Mouse (Mus musculus): ENCODE measurements around the gene Trpm8. TPM values are rescaled to one million over a fixed set of nuclear protein-coding genes. Genes with fewer than 3 reads are reported as not detected.

The Trpm8 gene
- polyA plus RNA-seq, 1 experiment from 2014 or later = not detected

DNA sequence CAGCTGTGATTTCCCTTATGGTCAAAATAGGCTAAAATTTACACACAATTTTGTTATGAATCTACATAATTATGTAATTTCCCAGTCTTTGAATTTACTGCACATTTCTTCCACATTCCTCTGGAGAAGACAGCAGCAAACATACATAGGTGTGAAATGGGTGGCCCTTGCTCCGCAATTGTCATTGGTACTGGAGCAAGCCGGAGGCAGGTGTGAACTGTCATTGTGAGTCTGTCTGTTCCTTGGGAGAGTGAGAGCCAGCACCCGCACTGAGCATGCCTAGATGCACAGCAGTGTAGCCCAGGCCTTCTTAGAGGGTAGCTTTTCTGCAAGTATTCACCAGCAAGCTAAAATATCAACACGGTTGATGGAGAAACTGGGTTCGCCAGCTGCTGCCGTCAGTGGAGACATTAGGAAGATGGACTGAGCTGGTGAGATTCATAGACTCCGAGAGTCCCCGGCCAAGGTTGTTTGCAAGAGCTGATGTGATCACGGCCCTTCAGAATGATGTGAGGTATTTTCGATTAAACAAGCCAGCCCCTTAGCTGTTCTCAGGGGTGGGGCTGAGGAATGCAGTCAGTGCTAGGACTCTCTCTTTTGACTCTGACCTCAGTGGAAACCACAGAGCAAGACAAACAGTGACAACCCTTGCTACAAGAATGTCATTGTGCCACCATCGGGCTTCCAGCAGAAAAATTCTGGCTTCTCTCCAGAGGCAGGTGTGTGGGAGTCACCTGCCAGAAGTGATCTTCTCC, 150.7 kb downstream of the Trpm8 start:
- Histone ChIP-seq H3K27ac (ENCODE audit: poor library complexity, severe bottlenecking) (no peak overlapping the region), H3K27me3 (replicated peaks) (peaks cover 8% of the 10 kb centered on the region; the same call in 1 of the 2 replicates), H3K4me2 (no peak overlapping the region), H3K9me3 (replicated peaks) (no peaks in the 10 kb centered on the region), H3K36me3 (no peaks in the 10 kb centered on the region), H3K4me1 (replicated peaks) (peaks cover 5% of the 10 kb centered on the region; the same call in 1 of the 2 replicates), H3K4me3 (no peak overlapping the region), H3K9ac (no peak overlapping the region)
- no peak for ATAC-seq (ENCODE audit: insufficient number of reproducible peaks, low FRiP score)
- WGBS = 74% methylated on average over 11 of the region's 11 CpGs

DNA sequence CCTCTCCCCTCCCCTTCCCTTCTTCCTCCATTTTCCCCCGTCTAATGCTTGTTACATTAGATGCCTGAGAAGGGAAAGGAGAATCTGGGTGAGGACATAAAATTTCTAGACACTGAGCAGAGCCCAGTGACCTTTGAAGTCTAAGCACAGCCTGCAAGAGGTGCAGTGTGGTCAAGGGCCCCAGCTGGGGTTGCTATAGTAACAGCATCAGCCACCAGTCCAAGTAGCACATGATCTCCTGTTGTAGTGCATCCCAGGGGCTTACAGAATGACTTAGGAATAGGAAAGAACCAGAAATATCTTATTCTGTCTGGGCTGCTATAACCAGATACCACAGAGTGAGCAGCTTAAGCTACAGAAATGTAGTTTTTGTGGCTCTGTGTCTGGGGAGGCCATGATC, 152.0 kb downstream of the Trpm8 start:
- peaks cover 5% of the 10 kb centered on the region; the same call in 1 of the 2 replicates for H3K4me1 ChIP-seq (replicated peaks)
- 42% methylated on average over 1 of the region's 1 CpGs for WGBS
- H3K36me3 ChIP-seq = no peaks in the 10 kb centered on the region
- H3K27me3 ChIP-seq (replicated peaks) = peaks cover 8% of the 10 kb centered on the region; the same call in 1 of the 2 replicates
- H3K4me2 ChIP-seq = no peak overlapping the region
- no peak overlapping the region for H3K9ac ChIP-seq
- H3K9me3 ChIP-seq (replicated peaks) = no peaks in the 10 kb centered on the region
- H3K4me3 ChIP-seq = no peak overlapping the region
- no peak for ATAC-seq (ENCODE audit: insufficient number of reproducible peaks, low FRiP score)
- H3K27ac ChIP-seq (ENCODE audit: poor library complexity, severe bottlenecking) = no peak overlapping the region

DNA sequence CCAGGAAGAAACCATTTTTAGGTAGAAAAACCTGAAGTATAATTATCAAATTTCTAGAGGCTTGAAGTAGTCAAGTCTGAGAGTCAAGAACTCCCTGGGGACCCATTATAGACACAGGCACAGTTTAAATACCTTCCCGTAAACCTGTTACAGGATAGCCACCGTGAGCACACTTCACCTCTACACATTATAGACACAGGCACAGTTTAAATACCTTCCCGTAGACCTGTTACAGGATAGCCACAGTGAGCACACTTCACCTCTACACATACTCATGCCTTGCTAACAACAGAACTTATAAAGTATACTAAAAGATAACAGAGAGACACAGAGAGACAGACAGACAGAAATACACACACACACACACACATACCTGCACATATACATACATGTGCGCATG, 153.8 kb downstream of the Trpm8 start:
- H3K36me3 ChIP-seq = no peaks in the 10 kb centered on the region
- H3K27me3 ChIP-seq (replicated peaks) = 0 out of 2 replicates have a peak, but pooled peaks cover 5% of the 10 kb centered on the region
- peaks cover 5% of the 10 kb centered on the region; the same call in 1 of the 2 replicates for H3K4me1 ChIP-seq (replicated peaks)
- no peak for ATAC-seq (ENCODE audit: insufficient number of reproducible peaks, low FRiP score)
- H3K4me3 ChIP-seq = no peak overlapping the region
- no peak overlapping the region for H3K27ac ChIP-seq (ENCODE audit: poor library complexity, severe bottlenecking)
- H3K9ac ChIP-seq = no peak overlapping the region; the same call in 1 of the 2 replicates
- 74% methylated on average over 4 of the region's 4 CpGs for WGBS
- no peak overlapping the region for H3K4me2 ChIP-seq
- H3K9me3 ChIP-seq (replicated peaks) = no peaks in the 10 kb centered on the region

DNA sequence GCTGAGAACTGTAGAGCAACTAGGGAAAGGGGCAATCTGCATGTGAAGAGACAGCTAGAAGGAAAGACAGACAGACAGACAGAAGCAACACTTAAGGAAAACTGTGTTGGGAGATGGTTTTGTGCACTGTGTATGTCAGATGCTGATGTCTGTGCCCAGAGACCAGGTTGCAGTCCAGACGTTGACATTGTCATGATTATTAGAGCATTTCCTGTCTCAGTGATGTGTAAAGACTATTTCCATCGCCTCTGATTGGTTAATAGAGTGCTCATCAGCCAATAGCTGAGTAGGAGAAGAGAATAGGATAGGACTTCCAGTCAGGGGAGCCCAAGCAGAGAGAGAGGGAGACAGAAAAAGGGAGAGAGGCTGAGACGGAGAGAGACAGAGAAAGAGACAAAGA, 155.1 kb downstream of the Trpm8 start:
- Histone ChIP-seq H3K9ac (no peak overlapping the region), H3K9me3 (replicated peaks) (no peaks in the 10 kb centered on the region), H3K4me1 (replicated peaks) (peaks cover 5% of the 10 kb centered on the region; the same call in 1 of the 2 replicates), H3K36me3 (no peaks in the 10 kb centered on the region), H3K27me3 (replicated peaks) (0 out of 2 replicates have a peak, but pooled peaks cover 5% of the 10 kb centered on the region), H3K27ac (ENCODE audit: poor library complexity, severe bottlenecking) (no peak overlapping the region), H3K4me2 (no peak overlapping the region), H3K4me3 (no peak overlapping the region)
- 42% methylated on average over 3 of the region's 3 CpGs for WGBS
- ATAC-seq (ENCODE audit: insufficient number of reproducible peaks, low FRiP score) = no peak

DNA sequence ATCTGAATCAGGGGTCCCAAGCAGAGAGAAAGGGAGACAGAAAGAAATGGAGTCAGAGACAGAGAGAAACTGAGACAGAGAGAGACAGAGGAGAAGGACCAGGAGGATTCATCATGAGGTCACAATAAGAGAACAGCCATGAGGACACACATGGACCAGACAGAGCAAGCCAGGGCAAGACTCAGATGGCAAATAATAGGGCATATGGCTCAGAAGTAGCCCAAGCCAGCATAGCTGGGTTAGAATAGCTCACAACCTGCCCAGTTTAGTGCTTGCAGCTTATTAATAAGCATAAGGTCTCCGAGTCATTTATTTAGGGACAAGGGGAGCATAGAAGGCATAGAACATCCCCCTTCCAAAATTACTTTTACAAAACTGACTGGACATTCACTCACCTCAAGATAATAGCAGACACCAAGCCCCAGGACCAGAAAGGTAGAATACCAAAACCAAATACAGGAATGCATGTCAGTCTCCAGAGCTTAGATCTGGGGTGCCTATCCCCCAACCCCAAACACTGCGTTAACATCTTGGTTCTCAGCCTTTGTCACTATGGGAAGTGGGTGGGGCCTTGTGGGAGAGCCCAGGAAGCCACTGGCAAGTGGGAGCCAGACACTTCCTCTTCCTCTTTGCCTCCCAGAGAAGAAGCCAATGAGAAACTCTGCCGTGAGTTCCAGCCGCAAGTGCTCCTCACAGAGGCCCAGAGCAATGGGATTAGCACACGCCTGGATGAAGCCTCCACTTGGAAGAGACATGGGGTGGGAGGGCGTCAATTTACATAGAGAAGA, 155.8 kb downstream of the Trpm8 start:
- no peak overlapping the region for H3K9ac ChIP-seq
- H3K4me2 ChIP-seq = no peak overlapping the region
- ATAC-seq (ENCODE audit: insufficient number of reproducible peaks, low FRiP score) = no peak
- no peaks in the 10 kb centered on the region for H3K36me3 ChIP-seq
- H3K4me3 ChIP-seq = no peak overlapping the region
- WGBS = 52% methylated on average over 6 of the region's 6 CpGs
- 0 out of 2 replicates have a peak, but pooled peaks cover 4% of the 10 kb centered on the region for H3K27me3 ChIP-seq (replicated peaks)
- no peaks in the 10 kb centered on the region for H3K9me3 ChIP-seq (replicated peaks)
- H3K4me1 ChIP-seq (replicated peaks) = peaks cover 5% of the 10 kb centered on the region; the same call in 1 of the 2 replicates
- H3K27ac ChIP-seq (ENCODE audit: poor library complexity, severe bottlenecking) = no peak overlapping the region

DNA sequence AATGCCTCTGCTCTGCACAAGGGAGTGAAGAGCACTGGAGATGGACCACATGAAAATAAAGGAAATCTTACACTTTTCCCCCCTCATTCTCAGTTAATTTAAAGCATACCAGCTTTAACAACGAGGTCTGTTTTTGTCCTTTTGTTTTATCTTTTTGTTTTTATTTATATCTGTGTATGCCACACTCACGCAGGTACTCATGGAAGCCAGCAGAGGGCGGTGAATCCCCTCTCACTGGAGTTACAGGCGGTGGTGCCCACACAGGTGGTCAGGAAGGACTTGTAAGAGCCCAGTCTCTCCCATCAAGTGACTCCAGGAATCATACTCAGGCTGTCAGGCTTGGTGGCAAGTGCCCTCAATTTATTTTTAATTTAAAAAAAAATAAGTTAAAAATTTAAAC, 156.6 kb downstream of the Trpm8 start:
- H3K9ac ChIP-seq = no peak overlapping the region
- H3K27ac ChIP-seq (ENCODE audit: poor library complexity, severe bottlenecking) = no peak overlapping the region
- no peaks in the 10 kb centered on the region for H3K4me1 ChIP-seq (replicated peaks)
- no peaks in the 10 kb centered on the region for H3K27me3 ChIP-seq (replicated peaks)
- H3K9me3 ChIP-seq (replicated peaks) = no peaks in the 10 kb centered on the region
- H3K36me3 ChIP-seq = no peaks in the 10 kb centered on the region
- ATAC-seq (ENCODE audit: insufficient number of reproducible peaks, low FRiP score) = no peak
- H3K4me3 ChIP-seq = no peak overlapping the region
- no peak overlapping the region for H3K4me2 ChIP-seq
- 67% methylated on average over 4 of the region's 4 CpGs for WGBS

DNA sequence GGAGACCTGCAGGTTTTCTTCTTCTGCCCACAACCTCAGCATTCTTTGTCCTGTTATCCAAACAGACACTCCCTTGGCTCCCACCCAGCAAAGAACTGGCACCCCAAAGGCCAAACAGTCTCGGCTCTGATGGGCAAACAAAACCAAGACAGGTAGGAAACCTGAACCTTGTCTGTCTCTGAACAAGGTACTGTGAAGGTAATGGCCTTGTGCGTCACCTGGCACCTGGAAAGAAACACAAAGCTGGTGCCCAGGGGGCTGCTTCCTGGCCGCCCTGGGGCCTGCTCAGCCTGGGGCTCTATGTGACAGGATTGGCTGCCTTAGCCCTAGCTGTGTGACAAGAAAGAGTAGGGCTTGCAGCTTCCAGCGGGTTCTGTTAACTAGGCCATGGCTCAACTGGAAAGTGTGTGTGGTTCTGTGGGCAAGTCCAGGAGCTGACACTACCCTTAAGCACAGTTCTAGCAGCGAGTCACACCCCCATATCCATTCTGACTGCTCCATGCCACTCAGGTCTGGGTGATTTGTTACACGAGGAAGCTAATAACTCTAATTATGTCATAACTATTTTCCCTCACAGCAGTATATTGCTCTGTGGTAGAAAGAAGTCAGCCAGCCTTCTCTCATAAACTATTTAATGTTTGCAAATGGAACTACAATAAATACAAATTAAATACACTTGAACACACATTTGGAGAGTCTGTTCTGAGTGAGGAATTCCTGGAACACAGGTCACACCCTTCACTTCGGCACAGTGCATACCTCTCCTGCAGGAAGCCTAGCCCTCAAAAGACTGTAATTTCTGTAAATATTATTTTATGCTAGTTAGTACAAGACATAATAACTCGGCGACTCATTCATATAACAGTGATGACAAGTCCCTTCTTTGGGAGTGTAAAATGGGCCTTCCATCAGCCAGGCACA, 160.0 kb downstream of the Trpm8 start:
- no peak for ATAC-seq (ENCODE audit: insufficient number of reproducible peaks, low FRiP score)
- H3K36me3 ChIP-seq = no peaks in the 10 kb centered on the region
- no peak overlapping the region for H3K27ac ChIP-seq (ENCODE audit: poor library complexity, severe bottlenecking)
- no peaks in the 10 kb centered on the region for H3K9me3 ChIP-seq (replicated peaks)
- 75% methylated on average over 9 of the region's 9 CpGs for WGBS
- no peak overlapping the region for H3K9ac ChIP-seq
- no peaks in the 10 kb centered on the region for H3K4me1 ChIP-seq (replicated peaks)
- H3K4me3 ChIP-seq = no peak overlapping the region
- H3K27me3 ChIP-seq (replicated peaks) = no peaks in the 10 kb centered on the region
- H3K4me2 ChIP-seq = no peak overlapping the region

Other genes starting within 250 kb of the Trpm8 start
- gene Ugt1a10, start 222.3 kb upstream of the Trpm8 start, polyA plus RNA-seq (2016; fragmentation: Nextera tagmentation; extraction: Ambion mirVana) = not detected in 2 replicates
- not detected in 2 replicates for gene Ugt1a9, start 206.9 kb upstream of the Trpm8 start, polyA plus RNA-seq (2016; fragmentation: Nextera tagmentation; extraction: Ambion mirVana)
- not detected in 2 replicates for gene Ugt1a8, start 189.8 kb upstream of the Trpm8 start, polyA plus RNA-seq (2016; fragmentation: Nextera tagmentation; extraction: Ambion mirVana)
- 0.58 and 0.78 TPM in 2 replicates for gene Ugt1a7c, start 182.6 kb upstream of the Trpm8 start, polyA plus RNA-seq (2016; fragmentation: Nextera tagmentation; extraction: Ambion mirVana)
- not detected in 2 replicates for gene Ugt1a6b, start 174.4 kb upstream of the Trpm8 start, polyA plus RNA-seq (2016; fragmentation: Nextera tagmentation; extraction: Ambion mirVana)
- gene Ugt1a6a, start 142.9 kb upstream of the Trpm8 start, polyA plus RNA-seq (2016; fragmentation: Nextera tagmentation; extraction: Ambion mirVana) = not detected in 2 replicates
- not detected in 2 replicates for gene Ugt1a5, start 111.6 kb upstream of the Trpm8 start, polyA plus RNA-seq (2016; fragmentation: Nextera tagmentation; extraction: Ambion mirVana)
- gene Ugt1a2, start 77.1 kb upstream of the Trpm8 start, polyA plus RNA-seq (2016; fragmentation: Nextera tagmentation; extraction: Ambion mirVana) = not detected in 2 replicates
- gene Dnajb3, start 71.9 kb upstream of the Trpm8 start, polyA plus RNA-seq (2016; fragmentation: Nextera tagmentation; extraction: Ambion mirVana) = 7.6 and 8.4 TPM in 2 replicates
- 0.22 TPM in 1 of 2 replicates, not detected in the other for gene Ugt1a1, start 65.7 kb upstream of the Trpm8 start, polyA plus RNA-seq (2016; fragmentation: Nextera tagmentation; extraction: Ambion mirVana)
- gene Mroh2a, start 50.7 kb upstream of the Trpm8 start, polyA plus RNA-seq (2016; fragmentation: Nextera tagmentation; extraction: Ambion mirVana) = 0.56 and 0.83 TPM in 2 replicates
- 141 TPM in 2 replicates for gene Hjurp, start within 50 bp of the Trpm8 start, polyA plus RNA-seq (2016; fragmentation: Nextera tagmentation; extraction: Ambion mirVana)
- gene Spp2, start 129.3 kb downstream of the Trpm8 start, polyA plus RNA-seq (2016; fragmentation: Nextera tagmentation; extraction: Ambion mirVana) = 1.1 and 3.2 TPM in 2 replicates
- gene Glrp1, start 232.4 kb downstream of the Trpm8 start, polyA plus RNA-seq (2016; fragmentation: Nextera tagmentation; extraction: Ambion mirVana) = 0.09 and 0.11 TPM in 2 replicates